Mouse (Mus musculus) central nervous system, embryonic 14 days (tissue): ENCODE measurements around the gene Atp2a3. TPM values are rescaled to one million over a fixed set of nuclear protein-coding genes. Genes with fewer than 3 reads are reported as not detected.

Experiments used
- polyA plus RNA-seq: library from polyadenylated mRNA; depleted of rRNA; stranded (reverse); fragments of >200 nt; gene quantifications from 2 replicates; pipeline ENCODE4 v1.2.3, GENCODE M21; 2012; rRNA removed

The Atp2a3 gene
- polyA plus RNA-seq = 1.2 and 1.8 TPM in 2 replicates

GRCm38 (mm10) chr11:72961072-72961980, at the start of gene Atp2a3:
Gene Atp2a3 (plus strand): TSS chr11:72961169.

GRCm38 (mm10) chr11:72998771-72999170, 37.8 kb downstream of the Atp2a3 start, which contains the start of gene P2rx1:
Gene P2rx1 (plus strand): TSS chr11:72999103.

GRCm38 (mm10) chr11:73018471-73019146, 57.6 kb downstream of the Atp2a3 start, which contains the start of gene Camkk1:
Gene Camkk1 (plus strand): TSS chr11:73019008.

Other genes with a start within 250 kb of the Atp2a3 start
- 4.3 and 4.8 TPM in 2 replicates for gene Cyb5d2, start 165.0 kb upstream of the Atp2a3 start, polyA plus RNA-seq
- gene Zzef1, start 164.9 kb upstream of the Atp2a3 start, polyA plus RNA-seq = 29.3 and 33.0 TPM in 2 replicates
- gene P2rx1, start 37.9 kb downstream of the Atp2a3 start, polyA plus RNA-seq = 0.36 and 0.37 TPM in 2 replicates
- gene Camkk1, start 57.8 kb downstream of the Atp2a3 start, polyA plus RNA-seq = 18.1 and 18.8 TPM in 2 replicates
- 7.7 and 7.8 TPM in 2 replicates for gene Ncbp3, start 86.6 kb downstream of the Atp2a3 start, polyA plus RNA-seq
- 0.09 and 0.15 TPM in 2 replicates for gene Itgae, start 129.4 kb downstream of the Atp2a3 start, polyA plus RNA-seq
- gene Haspin, start 177.1 kb downstream of the Atp2a3 start, polyA plus RNA-seq = 2.8 and 3.5 TPM in 2 replicates
- gene P2rx5, start 199.3 kb downstream of the Atp2a3 start, polyA plus RNA-seq = 0.66 and 0.79 TPM in 2 replicates
- 74.7 and 81.5 TPM in 2 replicates for gene Emc6, start 215.9 kb downstream of the Atp2a3 start, polyA plus RNA-seq
- 87.3 and 87.6 TPM in 2 replicates for gene Tax1bp3, start 215.9 kb downstream of the Atp2a3 start, polyA plus RNA-seq
- gene Ctns, start 237.9 kb downstream of the Atp2a3 start, polyA plus RNA-seq = 22.7 and 24.8 TPM in 2 replicates
- gene Shpk, start 238.3 kb downstream of the Atp2a3 start, polyA plus RNA-seq = 1.7 and 2.3 TPM in 2 replicates